Mouse (Mus musculus) heart, embryonic 16.5 days (tissue): ENCODE data around the gene Trafd1. TPM values are rescaled to one million over a fixed set of nuclear protein-coding genes. Genes with fewer than 3 reads are reported as not detected.
"Not testable (repeated sequence)": the region's sequence is repeated elsewhere in the genome, so short reads cannot be mapped to it uniquely, and the experiment has no call there.

ENCODE experiments used
- ATAC-seq: fragments of 200-750 bp; cut with Nextera tagmentation; replicated peaks from 2 replicates; pipeline ENCODE4 v1.8.0; 2017; ENCODE audit warnings: moderate number of reproducible peaks; ENCODE audit not compliant: insufficient read depth, low FRiP score; ENCODE audit errors: extremely low read depth
- H3K27ac ChIP-seq: fragments of 300-500 bp; sonication (generic); 2 replicates; pipeline ENCODE4 v1.5.1; 2014; ENCODE audit warnings: mild to moderate bottlenecking, low read length, control low read depth, moderate library complexity
- H3K27me3 ChIP-seq: fragments of 300-500 bp; sonication (generic); 2 replicates; pipeline ENCODE4 v1.6.1; 2014; ENCODE audit warnings: low read length, mixed read lengths; ENCODE audit not compliant: control insufficient read depth, insufficient read depth
- H3K36me3 ChIP-seq: fragments of 300-500 bp; sonication (generic); 2 replicates; pipeline ENCODE4 v1.6.1; 2014; ENCODE audit not compliant: control insufficient read depth, insufficient read depth
- H3K4me1 ChIP-seq: fragments of 300-500 bp; sonication (generic); 2 replicates; pipeline ENCODE4 v1.6.1; 2014; ENCODE audit warnings: low read length, mixed read lengths; ENCODE audit not compliant: control insufficient read depth, insufficient read depth
- H3K4me2 ChIP-seq: fragments of 300-500 bp; sonication (generic); 2 replicates; pipeline ENCODE4 v1.6.1; 2014; ENCODE audit warnings: low read depth, mild to moderate bottlenecking, control low read depth, low read length
- H3K4me3 ChIP-seq: fragments of 300-500 bp; sonication (generic); 2 replicates; pipeline ENCODE4 v1.5.1; 2014; ENCODE audit warnings: mild to moderate bottlenecking, control low read depth, low read length
- H3K9ac ChIP-seq: fragments of 300-500 bp; sonication (generic); 2 replicates; pipeline ENCODE4 v1.6.1; 2014; ENCODE audit warnings: low read length, control low read depth
- H3K9me3 ChIP-seq: fragments of 300-500 bp; sonication (generic); replicated peaks from 2 replicates; pipeline ENCODE4 v1.6.1; 2016; ENCODE audit warnings: low read length; ENCODE audit not compliant: control insufficient read depth
- WGBS: fragments of 180-500 bp; shearing (Covaris S2); extraction: QIAGEN DNeasy Blood & Tissue Kit; methylation state at CpG from one replicate; pipeline ENCODE4 v1.1.7; 2014; 5-methylcytosine and 5-hydroxymethylcytosine counted together
- polyA plus RNA-seq: library from polyadenylated mRNA; unstranded; fragments of >200 nt; fragmentation: Nextera tagmentation; extraction: Ambion mirVana; gene quantifications from 2 replicates; pipeline ENCODE4 v1.2.1, GENCODE M21; 2015

Trafd1 gene
- polyA plus RNA-seq, 1 experiment from 2014 or later = 86.3 TPM

GRCm38 (mm10) chr5:121340965-121341473, 44.4 kb downstream of the Trafd1 start:
- H3K4me2 ChIP-seq = no peak overlapping the region
- no peaks in the 10 kb centered on the region for H3K27me3 ChIP-seq
- H3K9me3 ChIP-seq = no peaks in the 10 kb centered on the region
- H3K4me3 ChIP-seq = no peak overlapping the region
- no peak overlapping the region for H3K9ac ChIP-seq
- ATAC-seq = peak; percentile 49
- H3K27ac ChIP-seq = no peak overlapping the region
- no peaks in the 10 kb centered on the region for H3K4me1 ChIP-seq
- WGBS = 58% methylated on average over 7 of the region's 7 CpGs
- peaks cover 63% of the 10 kb centered on the region for H3K36me3 ChIP-seq

- 85% methylated on average over 7 of the region's 7 CpGs for WGBS
- Histone ChIP-seq H3K27me3 (no peaks in the 10 kb centered on the region), H3K27ac (no peak overlapping the region), H3K9ac (no peak overlapping the region), H3K4me1 (no peaks in the 10 kb centered on the region), H3K36me3 (peaks cover 62% of the 10 kb centered on the region), H3K4me2 (no peak overlapping the region), H3K9me3 (no peaks in the 10 kb centered on the region), H3K4me3 (no peak overlapping the region)
- no peak for ATAC-seq
Observed at GRCm38 (mm10) chr5:121339507-121340230, 45.8 kb downstream of the Trafd1 start.

- Histone ChIP-seq H3K9ac (no peak overlapping the region), H3K27me3 (no peaks in the 10 kb centered on the region), H3K4me2 (no peak overlapping the region), H3K27ac (no peak overlapping the region), H3K36me3 (peaks cover 55% of the 10 kb centered on the region), H3K4me3 (no peak overlapping the region), H3K9me3 (no peaks in the 10 kb centered on the region), H3K4me1 (no peaks in the 10 kb centered on the region)
- 92% methylated on average over 6 of the region's 6 CpGs for WGBS
- no peak for ATAC-seq
Observed at GRCm38 (mm10) chr5:121336776-121337175, 48.7 kb downstream of the Trafd1 start.

DNA sequence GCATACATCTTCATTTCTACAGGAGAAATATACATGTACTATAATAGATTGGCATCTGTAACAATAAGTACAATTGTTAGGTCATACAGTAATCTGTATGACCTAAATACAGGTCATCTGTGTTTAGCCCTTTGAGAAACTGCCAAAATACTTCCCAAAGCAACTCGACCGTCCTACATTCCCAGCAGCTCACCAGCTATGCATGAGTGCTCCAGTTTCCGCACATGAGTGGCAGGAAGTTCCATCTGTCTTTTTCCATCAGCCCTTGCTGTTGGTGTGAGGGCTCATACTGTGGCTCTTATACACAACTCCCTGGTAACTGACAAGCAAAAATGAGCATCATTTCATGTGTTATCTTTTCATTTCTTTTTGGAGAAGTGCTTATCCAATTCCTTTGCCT, 49.4 kb downstream of the Trafd1 start:
- no peaks in the 10 kb centered on the region for H3K9me3 ChIP-seq
- no peaks in the 10 kb centered on the region for H3K4me1 ChIP-seq
- WGBS = 69% methylated on average over 3 of the region's 3 CpGs
- H3K4me3 ChIP-seq = no peak overlapping the region
- ATAC-seq = no peak
- peaks cover 60% of the 10 kb centered on the region for H3K36me3 ChIP-seq
- H3K4me2 ChIP-seq = no peak overlapping the region
- H3K27ac ChIP-seq = no peak overlapping the region
- H3K27me3 ChIP-seq = no peaks in the 10 kb centered on the region
- no peak overlapping the region for H3K9ac ChIP-seq

DNA sequence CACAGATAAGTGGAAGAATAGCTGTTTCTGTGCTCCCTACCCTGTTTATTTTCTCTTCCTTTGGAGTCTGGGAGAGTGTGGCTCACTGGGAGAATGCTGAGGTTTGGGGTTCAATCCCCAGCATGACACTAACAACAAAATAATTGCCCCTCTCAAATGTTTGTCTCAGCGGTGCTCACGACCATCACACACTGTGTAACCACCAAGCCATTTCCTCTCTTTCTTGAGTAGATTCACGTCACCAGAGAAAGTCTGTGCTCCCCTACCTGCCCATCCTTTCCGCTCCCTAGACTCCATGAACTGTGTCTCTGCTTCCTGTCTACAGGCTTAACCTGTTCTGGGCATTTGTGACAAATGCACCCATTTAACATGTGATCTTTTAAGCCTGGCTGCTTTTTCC, 50.0 kb downstream of the Trafd1 start:
- Histone ChIP-seq H3K27me3 (no peaks in the 10 kb centered on the region), H3K4me3 (no peak overlapping the region), H3K27ac (no peak overlapping the region), H3K9me3 (no peaks in the 10 kb centered on the region), H3K36me3 (peaks cover 65% of the 10 kb centered on the region), H3K9ac (no peak overlapping the region), H3K4me1 (no peaks in the 10 kb centered on the region), H3K4me2 (no peak overlapping the region)
- WGBS = 85% methylated on average over 4 of the region's 4 CpGs
- no peak for ATAC-seq

DNA sequence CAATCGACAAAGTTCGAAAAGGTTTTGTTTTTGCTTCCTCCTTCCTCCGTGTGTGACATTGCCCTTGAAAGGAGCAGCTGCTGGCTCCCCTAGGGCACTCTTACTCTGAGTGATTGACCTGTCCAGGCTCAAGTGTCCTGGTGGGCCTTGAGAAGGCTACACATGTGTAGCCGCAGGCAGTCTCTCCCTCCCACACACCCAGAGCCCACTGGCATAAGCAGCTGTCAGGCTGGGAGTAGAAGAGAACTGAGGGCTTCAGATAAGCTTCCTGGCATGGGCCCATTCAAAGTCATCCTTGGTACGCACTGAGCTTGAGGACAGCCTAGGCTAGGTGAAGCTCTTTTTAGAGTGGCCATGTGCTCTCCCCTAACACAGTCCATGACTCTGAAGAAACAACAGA, 51.0 kb downstream of the Trafd1 start:
- no peak for ATAC-seq
- Histone ChIP-seq H3K9me3 (no peaks in the 10 kb centered on the region), H3K9ac (no peak overlapping the region), H3K27ac (no peak overlapping the region), H3K36me3 (peaks cover 60% of the 10 kb centered on the region), H3K4me1 (no peaks in the 10 kb centered on the region), H3K4me3 (no peak overlapping the region), H3K27me3 (no peaks in the 10 kb centered on the region), H3K4me2 (no peak overlapping the region)
- 84% methylated on average over 5 of the region's 5 CpGs for WGBS

- Histone ChIP-seq H3K27ac (no peak overlapping the region), H3K9ac (no peak overlapping the region), H3K27me3 (no peaks in the 10 kb centered on the region), H3K4me3 (no peak overlapping the region), H3K4me1 (peaks cover 2% of the 10 kb centered on the region; the same call in 1 of the 2 replicates), H3K4me2 (no peak overlapping the region), H3K36me3 (peaks cover 60% of the 10 kb centered on the region), H3K9me3 (no peaks in the 10 kb centered on the region)
- WGBS = 92% methylated on average over 9 of the region's 9 CpGs
- no peak for ATAC-seq
Observed at GRCm38 (mm10) chr5:121333976-121334375, 51.5 kb downstream of the Trafd1 start.

DNA sequence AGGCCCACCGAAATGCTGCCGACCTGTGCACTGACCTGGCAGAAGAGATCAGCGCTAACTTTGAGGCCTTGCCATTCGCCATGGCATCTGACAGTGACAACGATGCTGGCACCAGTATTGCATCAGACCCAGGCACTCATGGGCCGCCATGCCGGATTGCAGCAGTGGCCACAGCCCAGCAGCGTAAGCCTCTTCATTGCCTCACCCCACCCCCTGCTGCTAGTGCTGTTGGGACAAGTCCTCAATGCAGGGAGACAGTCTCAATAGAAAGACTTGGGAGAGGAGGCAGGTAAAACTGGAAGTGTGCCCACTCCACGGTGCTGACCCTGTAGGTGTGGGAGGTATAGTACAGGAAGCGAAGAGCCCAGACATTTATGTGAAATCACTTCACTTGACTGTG, 53.7 kb downstream of the Trafd1 start:
- 95% methylated on average over 10 of the region's 10 CpGs for WGBS
- Histone ChIP-seq H3K9ac (no peak overlapping the region), H3K36me3 (peaks cover 62% of the 10 kb centered on the region), H3K27me3 (no peaks in the 10 kb centered on the region), H3K4me2 (no peak overlapping the region), H3K27ac (no peak overlapping the region), H3K9me3 (no peaks in the 10 kb centered on the region), H3K4me1 (peaks cover 2% of the 10 kb centered on the region; the same call in 1 of the 2 replicates), H3K4me3 (no peak overlapping the region)
- no peak for ATAC-seq

DNA sequence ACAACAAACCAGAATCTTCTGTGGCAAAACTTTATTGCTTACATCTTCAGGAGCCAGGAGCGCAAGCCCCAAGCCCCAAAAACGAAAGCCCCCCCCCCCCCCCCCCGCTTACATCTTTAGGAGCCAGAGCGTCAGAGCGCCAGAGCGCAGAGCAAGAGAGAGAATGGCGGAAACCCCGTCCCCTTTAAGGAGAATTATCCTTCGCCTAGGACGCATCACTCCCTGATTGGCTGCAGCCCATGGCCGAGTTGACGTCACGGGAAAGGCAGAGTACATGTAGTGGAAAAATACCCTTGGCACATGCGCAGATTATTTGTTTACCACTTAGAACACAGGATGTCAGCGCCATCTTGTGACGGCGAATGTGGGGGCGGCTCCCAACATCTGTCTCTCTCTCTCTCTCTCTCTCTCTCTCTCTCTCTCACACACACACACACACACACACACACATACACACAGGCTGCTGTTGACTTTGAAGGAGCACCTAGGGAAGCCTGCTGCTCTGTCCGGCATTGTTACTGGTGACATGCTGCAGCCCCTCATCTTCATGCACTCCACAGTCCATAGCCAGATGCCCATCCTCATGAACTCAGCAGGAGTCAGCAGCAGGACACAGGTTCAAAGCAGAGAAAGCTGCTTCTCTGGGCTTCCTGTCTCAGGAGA, 55.1 kb downstream of the Trafd1 start:
- Histone ChIP-seq H3K4me3 (peak overlapping the region; percentile 40), H3K27ac (peak overlapping the region; percentile 65), H3K4me2 (peak overlapping the region; percentile 55), H3K9ac (peak overlapping the region; percentile 42; the same call in 1 of the 2 replicates), H3K36me3 (peaks cover 66% of the 10 kb centered on the region)
- peak; percentile 57; the same call in 1 of the 2 replicates for ATAC-seq
- WGBS = 85% methylated on average over 8 of the region's 19 CpGs
- not testable (repeated sequence) for H3K4me1 ChIP-seq, H3K9me3 ChIP-seq, H3K27me3 ChIP-seq
